Mouse (Mus musculus): ENCODE measurements at regions not wholly inside any gene's neighbourhood (a gene's known extent, or its start where the extent isn't known, plus 50 kb on each side); places are given as distances from the start of the nearest gene placed in this dataset.

DNA sequence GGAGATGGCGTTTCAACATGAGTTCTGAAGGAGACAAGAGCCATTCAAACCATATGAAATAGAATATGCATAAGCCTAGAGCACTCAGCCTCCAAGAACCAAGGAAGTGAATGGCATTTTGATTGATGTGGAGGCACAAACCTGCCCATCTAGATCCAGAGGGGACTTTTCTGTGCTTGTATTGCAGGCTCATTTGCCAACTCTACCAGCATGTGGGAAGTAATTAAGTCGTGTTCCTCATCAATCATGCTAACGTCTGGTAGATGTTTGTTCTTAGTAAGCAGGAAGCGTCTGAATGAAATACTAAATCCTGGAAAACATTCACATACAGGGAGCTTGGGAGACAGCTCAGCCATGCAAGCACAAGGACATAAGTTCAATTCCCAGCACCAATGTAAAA, 499.9 kb downstream of the Pdcd6ip start:
- ATAC-seq (no peak), DNase-seq (no peak)
- Histone ChIP-seq H3K9ac (replicated peaks) (no peak overlapping the region), H3K27me3 (ENCODE audit: insufficient read depth, low read length) (no peaks in the 10 kb centered on the region), H3K4me3 (ENCODE audit: low read depth, low read length) (no peak overlapping the region), H3K4me1 (ENCODE audit: insufficient read depth) (no peaks in the 10 kb centered on the region), H3K9me3 (ENCODE audit: low read length) (no peaks in the 10 kb centered on the region), H3K27ac (ENCODE audit: low read depth) (no peak overlapping the region), H3K4me2 (ENCODE audit: low read depth, low read length) (no peak overlapping the region), H3K36me3 (replicated peaks; ENCODE audit: insufficient read depth, low read length) (no peaks in the 10 kb centered on the region)
- 54% methylated on average over 4 of the region's 4 CpGs for WGBS (ENCODE audit: insufficient replicate concordance)
- no peak for TF ChIP-seq CTCF (IDR thresholded peaks at IDR 0.05; ENCODE audit: low read depth)
- no peak for TF ChIP-seq EP300 (IDR thresholded peaks at IDR 0.05; ENCODE audit: low read depth)

DNA sequence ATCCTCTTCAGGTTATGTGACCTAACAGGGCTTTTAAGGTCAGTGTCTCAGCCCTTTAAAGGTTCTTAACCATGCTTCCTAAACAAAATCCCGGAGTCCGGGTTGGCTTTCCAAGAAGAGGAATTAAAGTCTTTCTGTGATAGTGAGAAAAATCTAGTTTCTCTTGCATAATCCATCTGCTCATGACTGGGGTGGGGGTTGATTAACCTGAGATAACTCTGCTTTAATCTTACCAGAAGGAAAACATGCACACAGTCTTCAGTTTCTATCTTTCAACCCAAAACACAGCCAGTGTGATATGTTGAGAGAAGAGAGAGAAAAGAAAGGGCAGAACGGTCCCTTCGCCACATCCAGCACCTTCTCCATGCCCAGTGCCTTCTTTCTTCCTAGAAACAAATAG, 508.8 kb downstream of the Pdcd6ip start:
- H3K4me1 ChIP-seq (ENCODE audit: insufficient read depth), result no peaks in the 10 kb centered on the region
- no peak overlapping the region for H3K9ac ChIP-seq (replicated peaks)
- H3K9me3 ChIP-seq (ENCODE audit: low read length), result no peaks in the 10 kb centered on the region
- 79% methylated on average over 4 of the region's 4 CpGs for WGBS (ENCODE audit: insufficient replicate concordance)
- no peak overlapping the region for H3K4me2 ChIP-seq (ENCODE audit: low read depth, low read length)
- TF ChIP-seq EP300 (IDR thresholded peaks at IDR 0.05; ENCODE audit: low read depth), result no peak
- no peak for TF ChIP-seq CTCF (IDR thresholded peaks at IDR 0.05; ENCODE audit: low read depth)
- no peak for DNase-seq
- H3K27ac ChIP-seq (ENCODE audit: low read depth), result no peak overlapping the region
- H3K27me3 ChIP-seq (ENCODE audit: insufficient read depth, low read length), result no peaks in the 10 kb centered on the region
- no peak overlapping the region for H3K4me3 ChIP-seq (ENCODE audit: low read depth, low read length)
- ATAC-seq, result no peak
- no peaks in the 10 kb centered on the region for H3K36me3 ChIP-seq (replicated peaks; ENCODE audit: insufficient read depth, low read length)

GRCm38 (mm10) chr9:113195556-113195955, 512.5 kb downstream of the Pdcd6ip start:
- TF ChIP-seq EP300 (IDR thresholded peaks at IDR 0.05; ENCODE audit: low read depth), result no peak
- no peak for TF ChIP-seq CTCF (IDR thresholded peaks at IDR 0.05; ENCODE audit: low read depth)
- Histone ChIP-seq H3K36me3 (replicated peaks; ENCODE audit: insufficient read depth, low read length) (no peaks in the 10 kb centered on the region), H3K9me3 (ENCODE audit: low read length) (no peaks in the 10 kb centered on the region), H3K4me3 (ENCODE audit: low read depth, low read length) (no peak overlapping the region), H3K27ac (ENCODE audit: low read depth) (no peak overlapping the region), H3K9ac (replicated peaks) (no peak overlapping the region), H3K4me1 (ENCODE audit: insufficient read depth) (no peaks in the 10 kb centered on the region), H3K27me3 (ENCODE audit: insufficient read depth, low read length) (no peaks in the 10 kb centered on the region), H3K4me2 (ENCODE audit: low read depth, low read length) (no peak overlapping the region)
- 69% methylated on average over 4 of the region's 4 CpGs for WGBS (ENCODE audit: insufficient replicate concordance)
- ATAC-seq (no peak), DNase-seq (no peak)

- no peaks in the 10 kb centered on the region for H3K9me3 ChIP-seq (ENCODE audit: low read length)
- 43% methylated on average over 3 of the region's 3 CpGs for WGBS (ENCODE audit: insufficient replicate concordance)
- H3K4me2 ChIP-seq (ENCODE audit: low read depth, low read length), result no peak overlapping the region
- no peak overlapping the region for H3K27ac ChIP-seq (ENCODE audit: low read depth)
- no peaks in the 10 kb centered on the region for H3K27me3 ChIP-seq (ENCODE audit: insufficient read depth, low read length)
- H3K4me1 ChIP-seq (ENCODE audit: insufficient read depth), result no peaks in the 10 kb centered on the region
- TF ChIP-seq CTCF (IDR thresholded peaks at IDR 0.05; ENCODE audit: low read depth), result no peak
- no peak for TF ChIP-seq EP300 (IDR thresholded peaks at IDR 0.05; ENCODE audit: low read depth)
- no peak for DNase-seq
- H3K9ac ChIP-seq (replicated peaks), result no peak overlapping the region
- no peak overlapping the region for H3K4me3 ChIP-seq (ENCODE audit: low read depth, low read length)
- no peaks in the 10 kb centered on the region for H3K36me3 ChIP-seq (replicated peaks; ENCODE audit: insufficient read depth, low read length)
- no peak for ATAC-seq
Measured at GRCm38 (mm10) chr9:113192773-113193172, 515.3 kb downstream of the Pdcd6ip start.

- WGBS (ENCODE audit: insufficient replicate concordance), result 67% methylated on average over 3 of the region's 3 CpGs
- H3K4me2 ChIP-seq (ENCODE audit: low read depth, low read length), result no peak overlapping the region
- no peaks in the 10 kb centered on the region for H3K9me3 ChIP-seq (ENCODE audit: low read length)
- no peaks in the 10 kb centered on the region for H3K4me1 ChIP-seq (ENCODE audit: insufficient read depth)
- TF ChIP-seq EP300 (IDR thresholded peaks at IDR 0.05; ENCODE audit: low read depth), result no peak
- TF ChIP-seq CTCF (IDR thresholded peaks at IDR 0.05; ENCODE audit: low read depth), result no peak
- no peaks in the 10 kb centered on the region for H3K36me3 ChIP-seq (replicated peaks; ENCODE audit: insufficient read depth, low read length)
- H3K27me3 ChIP-seq (ENCODE audit: insufficient read depth, low read length), result no peaks in the 10 kb centered on the region
- no peak overlapping the region for H3K27ac ChIP-seq (ENCODE audit: low read depth)
- H3K9ac ChIP-seq (replicated peaks), result no peak overlapping the region
- DNase-seq (no peak), ATAC-seq (no peak)
- no peak overlapping the region for H3K4me3 ChIP-seq (ENCODE audit: low read depth, low read length)
Measured at GRCm38 (mm10) chr9:113191163-113191562, 516.9 kb downstream of the Pdcd6ip start.

- Histone ChIP-seq H3K4me1 (ENCODE audit: insufficient read depth) (no peaks in the 10 kb centered on the region), H3K27ac (ENCODE audit: low read depth) (no peak overlapping the region), H3K4me3 (ENCODE audit: low read depth, low read length) (no peak overlapping the region), H3K9ac (replicated peaks) (no peak overlapping the region), H3K27me3 (ENCODE audit: insufficient read depth, low read length) (no peaks in the 10 kb centered on the region), H3K4me2 (ENCODE audit: low read depth, low read length) (no peak overlapping the region), H3K36me3 (replicated peaks; ENCODE audit: insufficient read depth, low read length) (no peaks in the 10 kb centered on the region), H3K9me3 (ENCODE audit: low read length) (no peaks in the 10 kb centered on the region; the same call in 1 of the 2 replicates)
- DNase-seq (no peak), ATAC-seq (no peak)
- TF ChIP-seq EP300 (IDR thresholded peaks at IDR 0.05; ENCODE audit: low read depth) (no peak), CTCF (IDR thresholded peaks at IDR 0.05; ENCODE audit: low read depth) (no peak)
- WGBS (ENCODE audit: insufficient replicate concordance), result 67% methylated on average over 8 of the region's 8 CpGs
Measured at GRCm38 (mm10) chr9:113181182-113181581, 526.9 kb downstream of the Pdcd6ip start.

DNA sequence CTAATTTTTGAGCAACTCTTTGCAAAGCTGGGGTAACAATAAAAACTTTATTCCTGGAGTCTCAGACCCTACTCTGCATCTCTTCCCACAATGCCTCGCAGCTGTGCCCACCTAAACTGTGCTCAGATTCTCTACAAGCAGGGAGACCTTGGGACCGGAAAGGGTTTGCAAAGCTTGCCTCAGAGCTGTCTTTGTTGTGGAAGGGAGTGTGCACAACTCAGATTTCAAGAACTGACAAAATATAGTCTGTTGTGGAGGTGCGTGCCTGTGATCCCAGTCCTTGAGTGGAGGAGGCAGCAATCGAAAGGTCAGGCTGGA, 530.2 kb downstream of the Pdcd6ip start:
- H3K27me3 ChIP-seq (ENCODE audit: insufficient read depth, low read length), result no peaks in the 10 kb centered on the region
- 81% methylated on average over 4 of the region's 4 CpGs for WGBS (ENCODE audit: insufficient replicate concordance)
- H3K4me3 ChIP-seq (ENCODE audit: low read depth, low read length), result no peak overlapping the region

More for the DNA sequence above, 530.2 kb downstream of the Pdcd6ip start:
- ATAC-seq (no peak), DNase-seq (no peak)
- H3K9me3 ChIP-seq (ENCODE audit: low read length), result no peaks in the 10 kb centered on the region; the same call in 1 of the 2 replicates
- no peak overlapping the region for H3K4me2 ChIP-seq (ENCODE audit: low read depth, low read length)
- H3K9ac ChIP-seq (replicated peaks), result no peak overlapping the region
- H3K4me1 ChIP-seq (ENCODE audit: insufficient read depth), result no peaks in the 10 kb centered on the region
- H3K36me3 ChIP-seq (replicated peaks; ENCODE audit: insufficient read depth, low read length), result no peaks in the 10 kb centered on the region
- H3K27ac ChIP-seq (ENCODE audit: low read depth), result no peak overlapping the region
- TF ChIP-seq CTCF (IDR thresholded peaks at IDR 0.05; ENCODE audit: low read depth), result no peak
- TF ChIP-seq EP300 (IDR thresholded peaks at IDR 0.05; ENCODE audit: low read depth), result no peak

Data from liver, postnatal 0 days (tissue).